Mouse (Mus musculus): ENCODE data around the gene Myo5a.

GRCm38 (mm10) chr9:75163650-75164049 lies 92.8 kb downstream of the Myo5a start:
- TF ChIP-seq CTCF (IDR thresholded peaks at IDR 0.05; ENCODE audit: low read depth): no peak
- no peak for TF ChIP-seq EP300 (IDR thresholded peaks at IDR 0.05; ENCODE audit: low read depth)
